Mouse (Mus musculus): Measurements from ENCODE around the gene Ntm.

The Ntm gene

DNA sequence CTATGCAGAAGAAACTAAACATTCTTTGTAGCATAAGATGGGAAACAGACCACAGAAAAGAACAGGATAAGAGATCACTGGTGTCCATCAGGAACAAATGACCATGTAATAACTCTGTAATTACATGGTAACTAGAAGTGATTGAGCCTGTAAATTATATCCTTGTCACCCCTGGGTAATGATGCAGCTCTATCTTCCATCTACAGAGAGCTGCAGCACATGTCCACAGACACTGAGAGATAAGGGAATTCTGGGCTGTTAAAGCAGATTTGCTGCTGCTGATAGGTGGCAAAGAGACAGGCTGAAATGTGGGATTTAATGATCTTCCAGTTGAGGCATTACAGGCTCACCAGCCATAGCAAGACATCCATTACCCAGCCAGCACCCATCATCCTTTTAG is 677.8 kb downstream of the Ntm start:
- DNase-seq, result no peak

DNA sequence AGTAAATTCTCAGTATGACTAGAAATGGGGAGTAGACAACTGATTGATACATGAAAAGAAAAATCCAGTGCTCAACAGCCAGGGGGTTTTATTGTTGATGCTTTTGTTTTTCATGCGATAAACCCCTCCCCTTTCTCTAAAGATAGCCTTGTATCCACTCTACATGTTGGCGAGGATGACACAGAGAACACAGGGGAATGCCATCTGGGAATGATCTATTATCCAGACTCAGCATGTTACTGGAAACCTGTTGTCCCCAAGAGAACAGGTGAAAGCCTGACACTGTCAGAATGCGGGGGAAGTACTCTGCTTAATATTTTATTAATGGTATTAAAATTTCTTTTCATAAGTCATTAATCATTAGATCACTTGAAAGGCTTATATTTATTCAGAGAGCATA is 690.1 kb downstream of the Ntm start:
- DNase-seq, result no peak

DNA sequence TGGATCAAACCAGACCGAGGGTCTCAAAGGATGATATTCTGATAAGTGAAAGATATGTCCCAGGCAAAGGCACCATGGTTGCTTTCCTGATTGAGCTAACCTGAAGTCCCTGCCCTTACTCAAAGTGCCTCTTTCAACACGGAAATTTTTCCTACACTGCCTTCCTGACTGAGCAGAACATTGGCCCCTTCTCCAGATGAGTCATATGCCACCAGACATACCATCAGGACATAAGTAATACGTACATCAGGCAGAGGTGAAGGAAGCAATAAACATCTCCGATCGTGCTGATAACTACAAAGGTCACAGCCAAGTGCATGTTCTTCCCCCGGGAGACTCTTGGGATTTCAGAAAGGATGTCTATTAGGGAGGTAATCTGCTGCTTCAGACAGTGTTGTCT is 693.0 kb downstream of the Ntm start:
- DNase-seq, result no peak

DNA sequence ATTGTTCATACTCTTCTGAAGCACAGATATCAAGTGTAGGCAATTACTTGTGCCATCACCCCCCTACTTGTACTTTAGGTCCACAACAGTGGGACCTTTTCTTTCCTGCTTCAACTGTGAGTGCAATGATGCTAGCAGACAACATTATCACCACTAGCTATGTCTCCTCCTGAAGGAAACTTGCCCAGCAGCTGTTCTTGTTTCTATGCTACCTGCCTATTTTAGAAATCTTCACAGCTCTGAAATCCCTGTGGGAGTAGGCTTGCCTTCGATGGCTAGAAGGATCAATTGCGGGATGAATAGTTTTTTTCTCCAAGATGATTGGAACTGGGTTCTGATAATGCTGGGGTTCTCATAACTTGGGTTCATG is 693.7 kb downstream of the Ntm start:
- DNase-seq, result peak; percentile 14

DNA sequence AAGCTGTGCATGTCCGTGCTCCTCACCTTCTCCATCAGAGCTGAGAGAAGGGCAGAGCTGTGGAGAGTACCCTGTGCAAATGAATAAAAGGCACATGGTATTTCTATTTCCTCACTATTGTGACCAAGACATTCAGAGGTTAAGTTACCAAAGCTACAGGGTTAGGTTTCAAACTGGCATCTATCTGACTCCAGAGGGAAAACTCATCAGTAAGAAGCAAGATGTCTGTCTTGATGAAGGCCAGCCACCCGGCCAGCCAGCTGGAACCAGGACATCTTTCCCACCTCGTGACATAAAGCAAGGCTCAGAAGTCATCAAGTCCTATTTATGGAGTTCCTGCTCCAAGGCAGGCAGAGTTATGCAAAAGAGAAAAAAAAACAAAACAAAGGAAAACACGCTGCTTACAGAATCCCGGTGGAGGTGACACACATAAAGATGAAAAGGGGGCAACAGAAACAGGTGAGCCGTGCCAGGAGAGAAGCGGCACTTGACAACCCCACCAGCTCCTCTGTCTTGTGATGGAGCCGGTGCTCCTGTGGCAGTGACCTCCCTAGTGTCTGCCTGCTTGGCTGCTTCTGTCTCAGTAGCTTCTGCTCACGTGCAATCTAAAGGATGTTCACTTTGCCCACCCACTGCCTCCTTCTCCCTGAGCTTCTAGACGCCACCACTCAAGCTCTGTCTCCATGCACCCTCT is 694.2 kb downstream of the Ntm start:
- DNase-seq, result peak; percentile 22

DNA sequence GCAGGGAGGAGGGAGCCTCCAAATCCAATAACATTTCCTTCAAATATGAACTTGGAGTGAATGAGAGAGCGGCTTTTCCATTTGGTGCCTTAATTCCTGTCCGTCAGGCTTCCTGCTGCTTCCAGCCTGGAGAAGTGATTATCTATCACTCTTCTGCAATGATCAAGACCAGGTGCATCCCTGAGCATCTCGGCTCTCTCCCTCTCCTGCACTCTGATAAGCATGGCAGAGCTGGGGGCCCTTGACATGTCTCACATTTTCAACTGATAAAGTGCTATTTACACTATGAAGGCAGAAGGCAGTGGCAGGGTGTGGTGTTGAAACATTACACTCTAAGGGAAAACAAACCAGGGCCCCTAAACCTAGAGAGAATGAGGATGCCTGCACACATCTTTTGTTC is 695.3 kb downstream of the Ntm start:
- DNase-seq, result no peak

DNA sequence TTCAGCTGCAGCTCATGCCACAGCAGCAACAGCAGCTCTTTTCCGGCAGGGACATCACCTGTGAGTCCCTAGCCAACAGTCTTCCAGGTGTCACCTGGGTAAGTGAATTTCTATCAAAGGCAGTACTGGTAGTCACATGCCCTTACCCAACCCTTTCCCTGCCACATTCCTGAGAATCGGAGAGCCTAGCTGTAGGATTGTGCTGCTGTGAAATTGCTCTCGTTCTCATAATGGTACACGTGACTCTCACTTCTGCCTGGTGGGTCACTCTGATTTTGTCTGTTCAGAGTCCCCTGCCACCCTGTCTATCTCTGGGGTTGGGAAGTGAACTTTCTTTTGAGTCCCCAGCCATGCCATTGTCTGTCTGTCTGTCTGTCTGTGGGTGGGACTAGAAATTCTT is 697.8 kb downstream of the Ntm start:
- no peak for DNase-seq

DNA sequence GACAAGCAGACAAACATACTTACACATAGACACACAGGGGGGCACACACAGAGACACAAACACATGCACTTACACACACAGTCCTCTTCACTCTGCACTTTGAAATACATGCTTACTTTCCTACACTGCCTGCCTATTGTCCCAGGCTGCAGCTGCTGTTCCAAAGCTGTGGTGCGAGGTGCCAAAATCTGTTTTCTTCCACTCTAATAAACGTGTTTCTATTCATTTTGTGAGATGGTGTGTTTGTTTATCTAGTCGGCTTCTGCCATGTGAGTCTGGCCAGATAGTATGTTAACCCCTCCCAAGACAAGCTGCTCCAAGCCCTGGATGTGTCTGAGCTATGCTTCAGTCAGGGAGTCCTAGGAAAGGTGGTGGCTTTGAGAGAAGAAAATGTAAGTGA is 700.1 kb downstream of the Ntm start:
- no peak for DNase-seq

DNA sequence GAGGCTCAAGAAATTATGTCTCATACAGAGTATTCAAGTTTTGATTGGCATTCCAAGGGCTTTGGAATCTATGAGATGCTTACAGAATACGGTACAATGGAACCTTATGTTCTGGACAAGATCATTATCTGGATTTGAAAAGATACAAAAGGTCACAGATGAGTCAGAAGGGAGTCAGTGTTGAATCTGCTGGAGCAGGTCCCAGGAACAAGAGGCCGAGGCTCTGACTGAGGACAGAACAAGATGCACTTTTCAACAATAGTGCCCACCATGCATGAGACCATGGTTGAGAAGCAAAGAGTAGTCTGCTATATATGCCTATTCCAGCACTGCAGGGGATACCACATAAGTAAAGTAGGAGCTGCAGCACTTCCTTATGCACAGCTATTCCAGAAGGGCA is 710.1 kb downstream of the Ntm start:
- no peak for DNase-seq

DNA sequence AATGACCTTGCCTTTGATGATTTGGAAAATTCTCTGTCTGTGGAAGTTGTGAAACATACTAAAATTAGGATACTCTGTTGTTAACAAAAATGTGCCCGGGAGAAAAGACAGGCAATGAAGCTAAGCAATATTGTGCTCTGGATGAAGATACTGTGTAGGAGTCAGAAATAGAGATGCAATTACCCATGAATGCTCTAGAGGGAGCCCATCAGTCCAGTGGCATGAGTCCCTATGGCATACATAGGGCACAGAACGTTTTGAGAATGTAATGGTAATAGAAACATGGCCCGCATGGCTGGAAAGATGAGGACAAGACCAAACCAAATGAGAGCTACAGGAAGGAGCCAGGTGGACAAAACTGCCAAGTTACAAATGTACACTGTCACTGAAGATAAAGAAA is 712.1 kb downstream of the Ntm start:
- no peak for DNase-seq

DNA sequence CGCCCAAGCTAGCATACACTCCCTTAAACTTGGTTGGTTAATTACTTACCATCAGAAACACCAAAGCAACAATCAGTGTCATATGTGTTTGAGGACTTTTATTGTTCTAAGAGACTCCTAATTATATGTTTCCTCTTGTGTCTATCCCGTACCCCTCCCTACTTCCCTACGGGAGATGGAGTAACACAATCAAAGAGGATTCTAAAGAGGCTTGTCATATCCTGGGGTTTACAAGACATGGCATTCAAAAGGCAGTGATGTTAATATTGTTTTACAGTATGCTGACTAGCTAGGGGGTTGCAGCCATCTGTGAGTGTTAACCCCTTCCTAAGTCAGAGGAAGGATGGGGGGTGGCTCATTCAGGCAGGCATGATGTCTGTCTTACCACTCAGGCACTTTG is 715.1 kb downstream of the Ntm start:
- no peak for DNase-seq

DNA sequence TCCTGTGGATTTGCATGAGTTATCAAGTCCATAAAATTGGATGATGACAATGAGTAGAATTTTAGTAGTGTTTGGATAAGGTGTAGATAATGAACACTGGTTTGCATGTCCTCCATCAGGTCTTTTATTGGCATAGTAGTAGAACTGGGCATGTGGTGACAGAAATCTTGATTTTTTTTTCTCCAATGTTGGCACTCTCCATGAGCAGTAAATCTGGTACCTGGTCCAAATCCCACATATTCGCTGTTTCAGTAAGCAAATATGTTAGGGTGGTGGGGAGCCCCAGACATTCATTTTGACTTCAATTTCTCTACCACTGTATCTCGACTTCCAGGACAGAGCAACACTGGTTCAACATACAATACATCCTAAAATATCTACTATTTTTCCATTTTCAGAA is 718.9 kb downstream of the Ntm start:
- DNase-seq, result no peak

DNA sequence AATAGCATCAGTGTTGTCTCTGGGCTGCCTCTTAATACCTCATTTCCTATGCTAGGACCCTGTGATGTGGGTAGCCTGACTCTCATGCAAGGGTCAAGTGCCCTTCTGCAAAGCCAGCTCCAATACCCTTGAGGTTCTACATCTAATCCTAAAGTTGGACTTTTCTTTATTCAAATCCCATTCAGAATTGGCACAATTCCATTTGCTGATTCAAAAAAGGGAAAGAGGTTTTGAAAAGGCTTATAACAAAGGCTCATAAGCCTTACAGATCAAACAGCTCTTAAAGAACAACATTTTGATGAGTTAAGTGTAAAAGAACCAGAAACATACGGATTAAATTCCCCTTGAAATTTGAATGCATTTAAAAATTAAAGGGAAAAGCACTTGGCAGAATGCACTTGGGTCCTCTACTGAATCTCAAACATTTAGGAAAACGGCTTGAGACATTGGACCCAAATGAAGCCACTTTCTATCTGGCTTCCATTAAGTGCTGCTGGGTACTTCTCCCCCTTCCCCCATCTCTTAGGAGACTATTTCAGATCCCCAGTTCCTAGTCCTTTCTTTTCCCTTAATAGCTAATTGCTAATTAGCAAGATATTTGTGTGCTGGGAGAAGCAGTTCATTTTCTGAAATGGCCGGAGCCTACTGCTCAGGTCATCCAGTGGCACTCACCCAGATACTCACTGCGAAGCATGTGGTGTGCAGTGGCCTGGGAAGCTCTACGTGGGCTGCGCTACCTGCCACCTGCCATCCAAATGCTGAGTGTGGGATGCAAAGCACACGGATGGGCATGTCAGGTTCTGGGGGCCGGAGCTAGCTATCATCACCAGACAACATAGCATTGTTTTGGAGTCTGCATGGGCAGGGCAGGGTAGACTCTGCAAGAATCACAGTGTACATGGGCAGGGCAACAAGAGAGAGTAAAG is 720.2 kb downstream of the Ntm start:
- DNase-seq, result no peak

DNA sequence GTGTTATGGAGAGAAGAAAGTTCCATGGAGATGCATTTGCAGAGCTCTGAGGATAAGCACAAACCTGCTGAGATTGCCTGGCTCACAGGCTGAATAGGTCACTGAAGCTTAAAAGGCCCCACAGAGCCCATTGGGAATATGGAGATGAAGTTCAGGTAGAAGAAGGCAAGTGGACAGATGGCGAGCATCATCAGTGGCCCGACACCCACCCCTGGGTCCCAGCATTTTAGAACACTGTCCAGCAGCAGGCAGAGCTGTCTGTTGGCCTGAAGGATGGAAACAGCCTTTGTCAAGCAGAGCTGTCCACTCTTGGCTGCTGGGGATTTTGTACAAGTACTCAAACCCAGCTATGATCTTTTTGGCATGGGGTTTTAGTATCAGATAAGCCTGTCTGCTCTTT is 722.1 kb downstream of the Ntm start:
- no peak for DNase-seq

DNA sequence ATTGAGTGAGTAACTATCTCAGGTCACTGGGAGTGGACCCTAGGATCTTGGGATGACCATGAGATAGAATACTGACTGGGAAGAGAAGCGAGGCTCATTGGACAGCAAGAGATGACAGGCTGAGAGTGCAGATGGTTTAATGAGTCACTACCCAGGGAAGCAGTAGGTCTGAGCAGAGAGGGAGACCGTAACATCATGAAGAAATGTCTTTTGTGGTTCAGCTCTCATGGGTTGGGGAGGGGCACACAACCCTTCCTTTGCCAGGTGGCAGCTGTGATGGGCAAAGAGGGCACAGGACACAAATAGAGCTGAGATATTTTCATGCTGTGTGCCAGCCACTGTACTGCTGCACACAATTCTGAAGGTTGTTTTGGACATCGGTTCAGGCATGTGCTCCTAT is 724.0 kb downstream of the Ntm start:
- no peak for DNase-seq

DNA sequence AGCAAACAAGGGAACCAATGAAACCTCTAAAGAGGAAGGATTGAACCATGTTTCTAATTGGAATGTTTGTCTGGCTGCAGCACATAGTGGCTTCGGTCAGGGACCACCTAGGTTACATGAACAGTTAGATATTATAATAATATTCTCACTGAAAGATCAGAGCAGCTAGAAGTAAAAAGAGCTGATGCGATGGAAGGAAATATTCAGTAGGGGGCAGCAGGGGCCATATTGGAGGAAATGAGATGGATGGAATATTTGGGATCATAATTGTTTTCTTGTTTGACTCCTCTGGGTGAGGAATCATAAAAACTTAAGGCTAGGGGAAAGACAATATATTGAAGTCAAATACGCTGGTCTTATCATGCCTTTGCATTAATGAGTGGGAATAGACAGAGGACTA is 726.2 kb downstream of the Ntm start:
- DNase-seq, result no peak

DNA sequence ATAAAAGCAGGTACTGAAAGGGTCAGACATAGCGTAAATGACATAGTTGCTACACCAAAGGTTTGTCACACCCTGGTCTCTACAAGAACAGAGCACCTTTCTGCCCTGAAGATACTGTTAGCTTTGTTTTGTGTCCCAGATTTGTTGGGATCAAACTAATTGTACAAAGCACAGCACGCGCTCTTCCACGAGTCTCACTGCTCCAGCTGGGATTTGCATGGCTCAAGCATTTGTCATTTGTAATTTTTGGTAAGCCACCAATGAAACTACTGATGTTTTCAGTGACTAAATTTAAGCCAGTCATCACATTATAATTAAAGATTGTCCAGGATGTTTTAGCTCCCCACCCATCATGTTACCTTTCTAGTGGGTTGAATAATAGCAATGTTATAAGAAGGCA is 735.2 kb downstream of the Ntm start:
- no peak for DNase-seq

DNA sequence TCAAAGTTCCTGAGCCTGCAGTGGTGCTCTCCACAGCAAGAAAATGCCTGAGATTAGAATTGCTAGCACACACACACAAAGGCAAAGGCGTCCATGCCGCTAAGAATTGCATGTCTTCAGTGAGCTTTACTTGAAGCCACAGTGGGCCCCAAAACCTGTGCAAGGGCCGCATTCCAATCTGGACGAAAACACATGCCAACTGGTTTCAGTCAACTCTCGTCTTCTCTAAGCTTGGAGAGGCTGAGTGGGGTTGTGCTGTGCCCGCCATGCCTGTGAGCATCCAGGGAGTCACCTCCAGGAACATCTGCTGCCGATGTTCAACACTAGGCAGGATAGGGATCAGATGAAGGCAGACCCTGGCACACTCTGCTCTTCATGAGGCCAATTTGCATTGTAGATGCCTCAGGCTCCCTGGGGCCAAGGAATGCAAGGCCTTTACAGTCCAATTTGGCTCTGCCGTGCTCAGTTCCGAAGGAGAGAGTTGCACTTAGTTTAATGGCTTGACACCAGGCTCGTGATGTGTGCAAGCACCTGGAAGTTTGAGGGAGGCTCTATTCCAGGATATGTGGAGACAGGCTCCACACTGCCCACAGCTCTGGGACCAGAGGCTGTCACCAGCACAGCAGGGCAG is 739.9 kb downstream of the Ntm start:
- no peak for DNase-seq

DNA sequence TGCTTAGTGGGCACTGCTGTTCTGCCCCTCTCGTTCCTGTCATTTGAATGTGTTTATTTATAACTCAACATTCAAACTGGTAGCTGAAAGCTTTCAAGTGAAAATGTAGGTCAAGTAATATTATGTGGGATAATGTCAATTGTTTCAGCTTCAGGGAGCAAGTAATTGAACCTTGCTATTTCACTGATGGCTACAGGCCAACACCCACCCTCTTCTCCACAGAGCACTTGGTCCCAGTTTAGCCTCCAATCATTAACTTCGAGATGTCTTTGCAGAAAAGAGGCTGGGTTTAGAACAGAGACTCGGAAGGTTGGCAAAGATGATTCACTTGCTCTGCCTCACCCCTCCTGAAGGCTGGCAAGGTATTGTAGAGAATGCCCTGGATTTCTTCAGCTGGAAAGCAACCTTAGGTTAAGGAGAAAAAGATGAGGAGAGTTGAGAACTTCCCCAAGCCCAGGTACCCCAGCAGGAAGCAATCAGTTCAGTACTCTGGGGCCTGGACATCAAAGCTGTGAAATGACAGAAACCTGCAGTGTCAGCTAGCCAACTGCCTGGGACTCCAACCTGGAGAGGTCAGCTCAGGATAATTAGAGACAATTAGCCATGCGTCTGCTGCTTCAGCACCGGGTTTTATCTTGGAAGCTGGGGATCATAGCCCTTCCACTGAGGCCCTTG is 741.9 kb downstream of the Ntm start:
- DNase-seq, result no peak

DNA sequence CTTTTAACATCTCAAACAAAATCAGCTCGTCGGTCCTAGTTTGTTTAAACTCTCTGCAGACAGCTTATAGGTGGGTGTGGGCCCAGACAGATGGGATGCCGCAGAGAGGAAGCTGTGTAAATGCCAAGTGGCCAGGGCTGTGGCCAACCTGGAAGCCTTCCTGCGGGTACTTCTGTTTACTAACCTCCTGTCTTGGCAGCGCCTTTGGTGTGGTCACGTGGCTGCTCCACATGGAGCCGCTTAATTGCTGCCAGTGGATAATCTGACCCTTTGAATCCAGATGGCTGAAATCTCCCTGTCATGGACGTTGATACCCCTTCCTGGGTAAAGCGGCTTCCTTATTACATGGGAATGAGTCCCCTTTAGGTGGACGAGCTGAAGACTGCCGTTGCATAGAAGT is 742.4 kb downstream of the Ntm start:
- DNase-seq, result no peak

DNA sequence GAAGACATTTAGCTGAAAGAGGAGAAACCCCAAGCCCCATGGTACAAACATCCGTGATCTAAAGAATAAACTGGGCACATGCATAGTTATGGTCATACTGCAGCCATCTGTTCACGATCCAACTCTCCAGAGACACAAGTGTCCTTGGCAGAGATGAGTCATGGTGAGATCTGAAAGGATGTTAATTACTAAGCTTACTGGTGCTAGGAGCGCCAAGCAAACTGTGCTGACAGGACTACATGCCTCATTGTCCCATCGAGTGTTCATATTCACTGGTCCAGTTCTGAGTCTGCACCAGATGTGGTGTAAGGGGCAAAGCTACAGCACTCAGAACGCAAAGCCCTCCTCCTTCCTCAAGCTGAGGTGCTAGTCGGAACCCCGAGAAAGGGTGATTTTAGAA is 745.0 kb downstream of the Ntm start:
- DNase-seq, result no peak

DNA sequence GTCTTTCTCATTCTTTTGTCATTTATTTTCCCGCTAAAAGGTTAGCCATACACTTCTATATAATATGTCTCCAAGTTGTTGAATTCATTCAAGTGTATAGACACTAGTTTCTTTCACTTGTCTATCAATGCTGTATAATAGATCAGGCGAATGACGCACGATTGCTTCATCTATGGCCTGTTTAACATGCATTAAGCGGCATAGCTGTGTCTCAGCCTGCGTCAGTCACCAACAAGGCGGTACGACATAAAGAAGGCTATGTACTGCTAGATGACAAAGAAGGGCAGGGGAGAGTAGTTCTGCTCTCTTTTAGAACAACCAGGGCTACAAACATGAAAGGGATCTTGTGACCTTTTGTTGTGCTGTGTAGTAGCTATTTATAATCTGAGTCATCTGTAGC is 746.4 kb downstream of the Ntm start:
- no peak for DNase-seq

DNA sequence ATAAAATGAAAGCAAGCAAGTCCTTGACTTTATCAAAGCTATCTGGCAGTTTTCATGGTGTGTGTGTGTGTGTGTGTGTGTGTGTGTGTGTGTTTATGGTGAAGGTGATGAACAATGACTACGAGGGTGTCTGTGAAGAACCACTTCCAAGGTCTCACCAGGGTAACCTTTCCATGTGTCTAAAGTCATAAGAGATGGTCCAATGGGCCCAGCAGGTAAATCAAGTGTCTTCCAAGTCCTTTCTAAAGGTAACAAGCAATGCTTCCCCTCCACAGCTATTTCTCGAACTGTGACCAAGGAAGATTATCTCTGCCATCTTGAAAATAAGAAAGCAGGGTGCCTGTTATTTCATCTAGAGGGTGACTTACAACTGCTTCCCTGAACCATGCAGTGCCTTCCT is 747.1 kb downstream of the Ntm start:
- no peak for DNase-seq

DNA sequence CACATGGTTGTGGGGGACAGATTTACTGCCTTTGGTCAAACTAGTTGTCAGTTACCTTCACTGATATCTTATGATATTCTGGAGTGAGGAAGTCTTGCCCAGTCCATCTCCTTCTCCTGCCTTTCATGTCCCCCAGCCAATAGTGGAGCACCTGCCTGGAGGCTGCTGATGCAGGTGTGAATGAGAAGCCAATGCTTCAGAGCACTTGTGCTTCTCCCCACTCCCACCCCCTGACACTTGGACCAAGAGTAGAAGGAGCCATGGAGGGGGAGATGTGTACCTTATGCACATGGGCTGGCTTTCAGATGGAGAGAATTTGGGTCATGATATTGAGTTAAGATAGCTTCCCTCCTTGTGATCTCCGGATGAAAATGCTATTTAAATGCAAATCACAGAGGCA is 747.7 kb downstream of the Ntm start:
- DNase-seq, result no peak

All from right cerebral cortex, postnatal 25 days (tissue).